Mouse (Mus musculus): ENCODE data around the gene Gpr180. TPM values are rescaled to one million over a fixed set of nuclear protein-coding genes. Genes with fewer than 3 reads are reported as not detected.

Gpr180 gene
- total RNA-seq, 1 experiment from 2014 or later = 29.5 TPM

- no peak for DNase-seq
Measured at GRCm38 (mm10) chr14:118209642-118210041, 72.7 kb downstream of the Gpr180 start.

GRCm38 (mm10) chr14:118212188-118212804 is 75.3 kb downstream of the Gpr180 start:
- DNase-seq = no peak

Other genes with a start within 250 kb of the Gpr180 start
- 0.24 TPM in 1 of 2 replicates, not detected in the other for gene Dct, start 84.9 kb upstream of the Gpr180 start, total RNA-seq (2021)
- 22.2 and 26.8 TPM in 2 replicates for gene Tgds, start 4.4 kb upstream of the Gpr180 start, total RNA-seq (2021)
- not detected in 2 replicates for gene Sox21, start 99.9 kb downstream of the Gpr180 start, total RNA-seq (2021)
- gene Gm9376, start 129.8 kb downstream of the Gpr180 start, total RNA-seq (2021) = not detected in 2 replicates

Measured in adrenal gland, postnatal 25 days (tissue).